Mouse (Mus musculus) liver, embryonic 11.5 days (tissue): ENCODE results near the gene A530084C06Rik. TPM values are rescaled to one million over a fixed set of nuclear protein-coding genes. Genes with fewer than 3 reads are reported as not detected.

ENCODE experiments used
- ATAC-seq: fragments of 200-750 bp; cut with Nextera tagmentation; replicated peaks from 2 replicates; pipeline ENCODE4 v1.8.0; 2017; ENCODE audit warnings: moderate number of reproducible peaks, mild to moderate bottlenecking, moderate TSS enrichment, moderate library complexity; ENCODE audit not compliant: low FRiP score
- DNase-seq: peaks from one replicate; pipeline ENCODE4 v3.0.0-alpha.2; 2017; ENCODE audit warnings: low spot score
- H3K27ac ChIP-seq: fragments of 300-500 bp; sonication (generic); 2 replicates; pipeline ENCODE4 v1.5.1; 2014; ENCODE audit warnings: mild to moderate bottlenecking, low read depth, low read length, control low read depth
- H3K27me3 ChIP-seq: fragments of 300-500 bp; sonication (generic); replicated peaks from 2 replicates; pipeline ENCODE4 v1.6.1; 2014; ENCODE audit warnings: low read length, mixed read lengths; ENCODE audit not compliant: control insufficient read depth, insufficient read depth
- H3K36me3 ChIP-seq: fragments of 300-500 bp; sonication (generic); 2 replicates; pipeline ENCODE4 v1.6.1; 2014; ENCODE audit warnings: mild to moderate bottlenecking, low read length, moderate library complexity, mixed read lengths; ENCODE audit not compliant: control insufficient read depth, insufficient read depth
- H3K4me1 ChIP-seq: fragments of 300-500 bp; sonication (generic); replicated peaks from 2 replicates; pipeline ENCODE4 v1.6.1; 2014; ENCODE audit warnings: low read length, mixed read lengths; ENCODE audit not compliant: control insufficient read depth, insufficient read depth
- H3K4me2 ChIP-seq: fragments of 300-500 bp; sonication (generic); 2 replicates; pipeline ENCODE4 v1.6.1; 2014; ENCODE audit warnings: mild to moderate bottlenecking, control low read depth, moderate library complexity
- H3K4me3 ChIP-seq: fragments of 300-500 bp; sonication (generic); 2 replicates; pipeline ENCODE4 v1.5.1; 2014; ENCODE audit warnings: low read depth, low read length, control low read depth
- H3K9ac ChIP-seq: fragments of 300-500 bp; sonication (generic); 2 replicates; pipeline ENCODE4 v1.6.1; 2014; ENCODE audit warnings: low read depth, low read length, control low read depth
- H3K9me3 ChIP-seq: fragments of 300-500 bp; sonication (generic); 2 replicates; pipeline ENCODE4 v1.6.1; 2016; ENCODE audit warnings: low read length, inconsistent platforms, mixed read lengths; ENCODE audit not compliant: control insufficient read depth
- WGBS: fragments of 180-500 bp; shearing (Covaris S2); extraction: QIAGEN DNeasy Blood & Tissue Kit; methylation state at CpG from one replicate; pipeline ENCODE4 v1.1.7; 2014; 5-methylcytosine and 5-hydroxymethylcytosine counted together
- polyA plus RNA-seq: library from polyadenylated mRNA; unstranded; fragments of >200 nt; fragmentation: Nextera tagmentation; extraction: Ambion mirVana; gene quantifications from 2 replicates; pipeline ENCODE4 v1.2.1, GENCODE M21; 2014

The A530084C06Rik gene
- not detected in 2 replicates for polyA plus RNA-seq

DNA sequence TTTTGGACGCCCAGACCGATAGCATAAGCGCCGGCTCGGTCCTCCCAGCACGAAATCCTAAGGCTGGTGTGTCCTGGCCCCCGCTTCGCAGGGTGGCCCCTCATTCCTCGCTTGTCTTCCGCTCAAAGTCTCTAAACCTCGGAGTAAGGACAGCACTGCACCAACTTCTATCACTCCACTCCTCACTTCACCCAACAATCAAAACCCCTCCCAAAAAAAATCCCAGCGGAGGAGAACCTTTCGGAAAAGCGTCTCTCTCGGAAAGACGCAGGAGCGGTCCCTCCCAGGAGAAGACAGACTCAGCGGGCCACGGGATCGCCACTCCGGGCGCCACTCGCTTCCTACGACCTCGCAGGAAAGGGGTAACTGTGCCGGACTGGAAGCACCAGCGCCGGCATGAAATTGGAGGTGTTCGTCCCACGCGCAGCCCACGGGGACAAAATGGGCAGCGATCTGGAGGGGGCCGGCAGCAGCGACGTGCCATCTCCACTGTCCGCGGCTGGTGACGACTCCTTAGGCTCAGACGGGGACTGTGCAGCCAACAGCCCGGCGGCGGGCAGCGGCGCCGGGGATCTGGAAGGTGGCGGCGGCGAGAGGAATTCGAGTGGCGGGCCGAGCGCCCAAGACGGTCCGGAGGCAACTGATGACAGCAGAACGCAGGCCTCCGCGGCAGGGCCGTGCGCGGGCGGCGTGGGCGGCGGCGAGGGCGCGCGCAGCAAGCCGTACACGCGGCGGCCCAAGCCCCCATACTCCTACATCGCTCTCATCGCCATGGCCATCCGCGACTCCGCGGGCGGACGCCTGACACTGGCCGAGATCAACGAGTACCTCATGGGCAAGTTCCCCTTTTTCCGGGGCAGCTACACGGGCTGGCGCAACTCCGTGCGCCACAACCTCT, at the start of gene A530084C06Rik:
A530084C06Rik (minus strand) TSS at position 813 of the 898 bp plus-strand sequence.
- H3K27ac ChIP-seq: no peak within 1 kb of the TSS
- ATAC-seq (no peak; the same call in 1 of the 2 replicates), DNase-seq (no peak)

GRCm38 (mm10) chr13:31603964-31604363, 44.8 kb upstream of the A530084C06Rik start:
- Histone ChIP-seq H3K4me3 (no peak overlapping the region), H3K36me3 (no peaks in the 10 kb centered on the region), H3K27ac (no peak overlapping the region), H3K4me2 (no peak overlapping the region), H3K27me3 (no peaks in the 10 kb centered on the region; the same call in none of the 2 replicates), H3K9me3 (no peaks in the 10 kb centered on the region), H3K9ac (no peak overlapping the region), H3K4me1 (no peaks in the 10 kb centered on the region)
- no peak for ATAC-seq
- no peak for DNase-seq
- WGBS: 84% methylated on average over 6 of the region's 6 CpGs

More for the DNA sequence above, at the start of gene A530084C06Rik:
- WGBS: under 1% methylated on average over 88 of the region's 88 CpGs
- peak within 1 kb of the TSS; percentile 88 for H3K4me2 ChIP-seq
- H3K9me3 ChIP-seq: no peaks in the 10 kb centered on the region
- 0 out of 2 replicates have a peak within 1 kb of the TSS, but pooled peaks have one; percentile 20 for H3K9ac ChIP-seq
- no peaks in the 10 kb centered on the region for H3K36me3 ChIP-seq
- H3K27me3 ChIP-seq: peaks cover 76% of the 10 kb centered on the region
- peaks cover 4% of the 10 kb centered on the region for H3K4me1 ChIP-seq
- H3K4me3 ChIP-seq: peak within 1 kb of the TSS; percentile 60

- Histone ChIP-seq H3K9ac (no peak overlapping the region), H3K36me3 (no peaks in the 10 kb centered on the region), H3K9me3 (no peaks in the 10 kb centered on the region), H3K27me3 (no peaks in the 10 kb centered on the region), H3K4me2 (no peak overlapping the region), H3K4me3 (no peak overlapping the region), H3K4me1 (no peaks in the 10 kb centered on the region), H3K27ac (no peak overlapping the region)
- no peak for DNase-seq
- ATAC-seq: no peak
- WGBS: 88% methylated on average over 5 of the region's 5 CpGs
These were observed 40.4 kb upstream of the A530084C06Rik start for GRCm38 (mm10) chr13:31599576-31599975.

DNA sequence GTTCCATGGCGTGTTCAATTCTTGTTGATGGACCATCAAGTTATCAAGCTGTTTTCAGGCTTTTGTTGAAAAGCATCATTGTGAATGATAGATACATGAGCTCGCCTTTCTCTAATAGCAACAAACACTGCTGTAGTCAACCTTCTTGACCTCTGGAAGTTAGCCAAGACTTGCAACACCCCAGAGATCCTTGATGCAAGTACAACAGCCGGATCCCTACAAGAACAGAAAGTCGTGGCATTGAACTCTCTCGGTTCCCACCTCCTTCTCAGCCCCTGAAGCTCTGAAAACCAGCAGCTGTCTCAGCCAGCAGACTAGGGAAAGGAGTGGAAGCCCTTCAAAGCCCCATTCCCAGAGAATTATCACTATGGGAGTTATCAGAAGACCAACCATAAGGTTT, 28.2 kb upstream of the A530084C06Rik start:
- DNase-seq (no peak), ATAC-seq (no peak)
- Histone ChIP-seq H3K27ac (no peak overlapping the region), H3K4me2 (no peak overlapping the region), H3K9me3 (no peaks in the 10 kb centered on the region), H3K4me3 (no peak overlapping the region), H3K9ac (no peak overlapping the region), H3K27me3 (no peaks in the 10 kb centered on the region), H3K4me1 (no peaks in the 10 kb centered on the region), H3K36me3 (no peaks in the 10 kb centered on the region)
- WGBS: 70% methylated on average over 5 of the region's 5 CpGs

DNA sequence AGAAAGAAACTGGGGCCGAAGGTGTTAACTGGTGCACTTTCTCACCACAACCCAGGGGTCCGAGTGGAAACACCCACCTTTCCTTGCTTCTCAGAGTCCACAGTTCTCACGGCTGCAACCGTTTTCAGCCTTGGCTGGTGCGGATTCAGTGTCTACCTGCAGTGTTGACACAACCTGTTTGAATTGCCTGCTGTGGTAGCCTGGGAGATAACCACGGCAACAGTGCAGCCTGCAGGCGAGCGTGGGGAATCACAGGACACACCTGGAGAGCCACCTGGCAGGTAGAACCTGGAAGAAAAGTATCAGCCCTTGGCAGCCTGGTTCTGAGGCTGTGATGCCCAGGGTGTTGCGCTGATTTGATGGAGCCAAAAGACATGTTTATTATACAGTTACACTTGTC, 20.7 kb upstream of the A530084C06Rik start:
- Histone ChIP-seq H3K4me1 (no peaks in the 10 kb centered on the region), H3K9me3 (no peaks in the 10 kb centered on the region), H3K36me3 (no peaks in the 10 kb centered on the region), H3K27ac (no peak overlapping the region), H3K4me2 (no peak overlapping the region), H3K27me3 (no peaks in the 10 kb centered on the region), H3K9ac (no peak overlapping the region), H3K4me3 (no peak overlapping the region)
- no peak for ATAC-seq
- no peak for DNase-seq
- 52% methylated on average over 9 of the region's 9 CpGs for WGBS

GRCm38 (mm10) chr13:31578389-31578788, 19.3 kb upstream of the A530084C06Rik start:
- H3K4me2 ChIP-seq: no peak overlapping the region
- 68% methylated on average over 10 of the region's 10 CpGs for WGBS
- H3K27ac ChIP-seq: no peak overlapping the region
- ATAC-seq (no peak), DNase-seq (no peak)
- H3K4me1 ChIP-seq: no peaks in the 10 kb centered on the region
- no peaks in the 10 kb centered on the region for H3K36me3 ChIP-seq
- no peak overlapping the region for H3K4me3 ChIP-seq
- H3K9ac ChIP-seq: no peak overlapping the region
- H3K27me3 ChIP-seq: no peaks in the 10 kb centered on the region
- H3K9me3 ChIP-seq: no peaks in the 10 kb centered on the region

DNA sequence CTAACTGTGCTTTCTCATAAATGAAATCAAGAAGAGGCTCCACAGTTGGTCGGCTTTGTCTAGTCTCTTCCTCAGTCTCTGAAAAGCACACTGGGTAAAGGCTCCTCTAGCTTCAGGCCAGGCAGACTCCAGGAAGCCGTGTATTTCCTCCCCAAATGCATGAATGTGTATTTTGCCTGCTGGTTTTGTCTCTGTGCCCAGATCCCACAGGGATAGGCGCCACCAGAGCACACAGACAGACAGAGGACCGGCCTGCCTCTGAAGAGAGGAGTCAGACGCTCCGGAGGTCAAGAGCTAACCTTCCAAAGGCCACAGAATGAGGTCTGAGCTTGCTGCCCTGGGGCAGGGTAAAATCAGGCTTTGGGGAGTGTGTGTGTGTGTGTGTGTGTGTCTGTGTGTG, 18.4 kb upstream of the A530084C06Rik start:
- Histone ChIP-seq H3K27ac (no peak overlapping the region), H3K36me3 (no peaks in the 10 kb centered on the region), H3K9ac (no peak overlapping the region), H3K4me2 (no peak overlapping the region), H3K4me3 (no peak overlapping the region), H3K9me3 (no peaks in the 10 kb centered on the region), H3K4me1 (no peaks in the 10 kb centered on the region), H3K27me3 (no peaks in the 10 kb centered on the region)
- WGBS: 47% methylated on average over 6 of the region's 6 CpGs
- ATAC-seq (no peak), DNase-seq (peak; percentile 29)

DNA sequence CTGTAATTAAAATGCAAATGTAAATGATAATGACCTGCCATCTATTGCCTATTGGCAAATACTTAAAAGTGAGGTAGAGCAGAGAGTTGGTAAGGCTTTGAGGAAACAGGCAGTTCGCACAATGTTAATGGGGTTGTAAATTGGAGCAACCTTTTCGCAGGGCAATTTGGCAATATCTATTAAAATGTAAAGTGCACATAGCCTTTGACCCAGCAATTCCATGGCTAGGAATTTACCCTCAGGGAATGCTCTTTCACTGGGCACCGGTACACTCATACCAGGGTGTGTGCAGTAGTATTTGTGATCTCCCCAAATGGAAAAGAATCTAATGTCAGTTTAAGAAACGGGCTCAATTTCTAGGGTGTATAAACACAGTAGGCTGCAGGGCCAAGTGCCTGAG, 17.6 kb upstream of the A530084C06Rik start:
- H3K4me3 ChIP-seq: no peak overlapping the region
- no peaks in the 10 kb centered on the region for H3K27me3 ChIP-seq
- no peak overlapping the region for H3K9ac ChIP-seq
- no peak overlapping the region for H3K4me2 ChIP-seq
- no peaks in the 10 kb centered on the region for H3K4me1 ChIP-seq
- no peak overlapping the region for H3K27ac ChIP-seq
- H3K36me3 ChIP-seq: no peaks in the 10 kb centered on the region
- 70% methylated on average over 4 of the region's 4 CpGs for WGBS
- H3K9me3 ChIP-seq: no peaks in the 10 kb centered on the region
- DNase-seq (no peak), ATAC-seq (no peak)

DNA sequence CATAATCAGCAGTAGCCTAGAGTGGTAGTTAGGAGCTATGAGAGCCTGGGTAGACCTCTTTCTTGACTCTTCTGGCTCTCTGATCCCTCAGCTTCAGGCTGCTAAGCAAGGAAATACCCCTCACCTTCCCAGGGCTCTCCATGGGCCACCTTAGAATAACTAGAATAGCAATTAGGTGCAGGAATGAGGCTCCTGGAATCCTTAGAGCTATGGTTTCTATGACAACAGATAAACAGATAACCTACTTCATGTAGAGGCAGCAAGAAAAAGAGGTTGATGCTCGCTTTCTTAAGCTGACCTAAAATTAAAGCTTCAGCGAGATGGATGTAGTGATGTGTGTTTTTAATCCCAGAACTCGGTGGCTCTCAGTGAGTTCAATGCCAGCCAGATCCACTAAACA, 15.5 kb upstream of the A530084C06Rik start:
- Histone ChIP-seq H3K9ac (no peak overlapping the region), H3K9me3 (no peaks in the 10 kb centered on the region), H3K4me2 (no peak overlapping the region), H3K36me3 (no peaks in the 10 kb centered on the region), H3K4me3 (no peak overlapping the region), H3K27me3 (no peaks in the 10 kb centered on the region), H3K27ac (no peak overlapping the region), H3K4me1 (no peaks in the 10 kb centered on the region)
- no peak for ATAC-seq
- no peak for DNase-seq
- 73% methylated on average over 3 of the region's 3 CpGs for WGBS
